Mouse (Mus musculus) spleen, postnatal 14 days (tissue): ENCODE measurements around the gene Gm42688.
A peak's percentile ranks its signal among the peaks of the same experiment; 100 is the strongest.

Source experiments
- DNase-seq, 2 experiments: peaks; one replicate each; pipeline ENCODE4 v3.0.0; 2021 to 2022; ENCODE audit warnings: low spot score in 2 of 2

Gene Gm42688

GRCm38 (mm10) chr6:83084477-83084876 is 16.9 kb upstream of the Gm42688 start:
- DNase-seq: no peak

GRCm38 (mm10) chr6:83086121-83087035 is 15.0 kb upstream of the Gm42688 start, which contains the start of gene Lbx2:
TSS of gene Lbx2 (plus strand) at chr6:83086367.
- DNase-seq: no peak

- no peak for DNase-seq
Measured at GRCm38 (mm10) chr6:83087205-83087925, 14.1 kb upstream of the Gm42688 start.

GRCm38 (mm10) chr6:83087926-83088260 is 13.5 kb upstream of the Gm42688 start:
- no peak for DNase-seq

GRCm38 (mm10) chr6:83092416-83093127 is 8.8 kb upstream of the Gm42688 start:
- no peak for DNase-seq

- no peak for DNase-seq
Measured at GRCm38 (mm10) chr6:83095968-83096367, 5.4 kb upstream of the Gm42688 start.

- DNase-seq: no peak
Measured at GRCm38 (mm10) chr6:83098411-83098810, 3.0 kb upstream of the Gm42688 start.

- peak; percentile 52 to 67 for DNase-seq
Measured at GRCm38 (mm10) chr6:83101688-83102556, 505 bp downstream of the Gm42688 start.

- no peak for DNase-seq
Measured at GRCm38 (mm10) chr6:83103130-83103650, 1.8 kb downstream of the Gm42688 start.

- no peak for DNase-seq
Measured at GRCm38 (mm10) chr6:83104158-83104557, 2.7 kb downstream of the Gm42688 start.

- peak; percentile 76 to 85 for DNase-seq
Measured at GRCm38 (mm10) chr6:83107566-83108400, 6.4 kb downstream of the Gm42688 start.

GRCm38 (mm10) chr6:83108762-83109668 is 7.6 kb downstream of the Gm42688 start, which contains the start of gene Mrpl53:
TSS of gene Mrpl53 (plus strand) at chr6:83109040.
- peak; percentile 67 to 79 for DNase-seq

GRCm38 (mm10) chr6:83111510-83112136 is 10.2 kb downstream of the Gm42688 start:
- no peak for DNase-seq

GRCm38 (mm10) chr6:83115011-83115671 is 13.7 kb downstream of the Gm42688 start, which contains the start of gene Mogs:
TSS of gene Mogs (plus strand) at chr6:83115496.
- peak; percentile 91 to 93 for DNase-seq

GRCm38 (mm10) chr6:83115682-83116372 is 14.4 kb downstream of the Gm42688 start:
- DNase-seq: no peak

- no peak for DNase-seq
Measured at GRCm38 (mm10) chr6:83116373-83117164, 15.2 kb downstream of the Gm42688 start.

- no peak for DNase-seq
Measured at GRCm38 (mm10) chr6:83117165-83117438, 15.7 kb downstream of the Gm42688 start.
